ENCODE assay signal across 8 mouse cellular contexts in the genomic region with DNA sequence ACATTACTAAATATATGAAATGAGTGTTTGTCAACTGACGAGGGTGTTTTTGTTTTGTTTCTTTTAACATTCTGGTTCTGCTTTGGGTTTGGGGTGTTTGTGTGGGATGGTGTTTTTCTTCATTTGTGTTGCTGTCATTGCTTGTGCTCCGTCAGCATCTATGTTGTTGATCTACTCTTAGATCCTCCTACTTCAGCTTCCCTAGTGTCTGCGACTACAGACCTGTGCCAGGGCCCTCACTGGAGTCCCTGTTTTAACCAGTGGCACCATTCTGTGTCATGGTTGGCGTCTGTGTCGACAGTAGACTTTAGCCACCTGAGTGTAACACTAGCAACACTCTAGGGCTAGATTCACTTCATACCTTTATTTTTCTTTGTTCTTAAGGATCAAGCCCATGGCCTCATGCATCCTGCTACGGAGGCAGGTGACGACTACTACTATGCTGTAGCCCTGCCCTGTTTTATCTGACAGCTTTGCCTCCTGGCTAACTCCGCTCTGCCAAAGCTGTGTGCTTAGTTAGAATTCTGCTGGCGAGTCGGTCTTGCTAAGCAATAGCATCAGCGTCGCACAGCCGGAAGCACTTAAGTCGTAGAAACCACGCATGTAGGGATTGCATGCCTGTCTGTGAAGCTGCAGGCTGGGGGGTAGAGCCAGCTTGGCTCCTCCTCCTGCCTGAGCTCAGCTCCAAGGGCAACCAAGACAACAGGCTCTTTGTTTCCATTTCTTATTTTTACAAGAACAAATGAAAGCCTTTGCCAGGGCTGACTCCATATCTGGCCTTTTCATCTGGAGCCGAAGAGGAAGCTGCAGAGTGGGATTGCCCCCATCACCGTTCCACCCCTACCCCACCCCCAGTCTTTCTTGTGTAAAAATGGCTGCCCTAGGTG.
DNase-seq lines count a peak whose midpoint lies in the region; ATAC-seq lines count a peak whose summit lies in the region.

No protein-coding gene starts in this region.

- WGBS in forebrain, embryonic 10.5 days = 44% methylated on average over 17 of the region's 17 CpGs
- WGBS in heart, embryonic 13.5 days = 41% methylated on average over 17 of the region's 17 CpGs
- WGBS in kidney, embryonic 14.5 days = 49% methylated on average over 17 of the region's 17 CpGs
- WGBS in limb, embryonic 13.5 days = 31% methylated on average over 17 of the region's 17 CpGs
- 35% methylated on average over 17 of the region's 17 CpGs for WGBS in midbrain, embryonic 13.5 days
- WGBS in stomach, embryonic 14.5 days = 50% methylated on average over 17 of the region's 17 CpGs

- H3K36me3 ChIP-seq in forebrain, embryonic 10.5 days (replicated peaks) = no peaks in the 10 kb centered on the region
- peaks cover 12% of the 10 kb centered on the region for H3K36me3 ChIP-seq in heart, embryonic 13.5 days
- 0 out of 2 replicates have a peak, but pooled peaks cover 7% of the 10 kb centered on the region for H3K36me3 ChIP-seq in kidney, embryonic 14.5 days (ENCODE audit: control insufficient read depth, insufficient read depth, low read length)
- H3K36me3 ChIP-seq in limb, embryonic 13.5 days = no peaks in the 10 kb centered on the region
- no peaks in the 10 kb centered on the region for H3K36me3 ChIP-seq in midbrain, embryonic 13.5 days
- H3K36me3 ChIP-seq in stomach, embryonic 14.5 days (ENCODE audit: control insufficient read depth, insufficient read depth, low read length) = no peaks in the 10 kb centered on the region

- peak overlapping the region; percentile 62 for H3K4me2 ChIP-seq in heart, embryonic 13.5 days
- H3K4me2 ChIP-seq in kidney, embryonic 14.5 days (replicated peaks; ENCODE audit: low read depth, low read length) = peak overlapping the region; percentile 19; the same call in 1 of the 2 replicates
- peak overlapping the region; percentile 47 for H3K4me2 ChIP-seq in limb, embryonic 13.5 days (replicated peaks)
- H3K4me2 ChIP-seq in midbrain, embryonic 13.5 days (replicated peaks) = peak overlapping the region; percentile 36
- H3K4me2 ChIP-seq in stomach, embryonic 14.5 days (replicated peaks; ENCODE audit: low read depth, low read length) = peak overlapping the region; percentile 13

- peaks cover 17% of the 10 kb centered on the region for H3K4me1 ChIP-seq in forebrain, embryonic 10.5 days
- peaks cover 21% of the 10 kb centered on the region for H3K4me1 ChIP-seq in heart, embryonic 13.5 days
- peaks cover 15% of the 10 kb centered on the region for H3K4me1 ChIP-seq in kidney, embryonic 14.5 days (ENCODE audit: control insufficient read depth, insufficient read depth, low read length)
- peaks cover 27% of the 10 kb centered on the region for H3K4me1 ChIP-seq in limb, embryonic 13.5 days
- H3K4me1 ChIP-seq in midbrain, embryonic 13.5 days (replicated peaks) = peaks cover 15% of the 10 kb centered on the region
- no peaks in the 10 kb centered on the region for H3K4me1 ChIP-seq in stomach, embryonic 14.5 days (ENCODE audit: control insufficient read depth, insufficient read depth, low read length)

- H3K9me3 ChIP-seq in forebrain, embryonic 10.5 days = no peaks in the 10 kb centered on the region
- H3K9me3 ChIP-seq in heart, embryonic 13.5 days = no peaks in the 10 kb centered on the region
- no peaks in the 10 kb centered on the region for H3K9me3 ChIP-seq in kidney, embryonic 14.5 days (ENCODE audit: control insufficient read depth, low read length)
- H3K9me3 ChIP-seq in limb, embryonic 13.5 days = no peaks in the 10 kb centered on the region
- no peaks in the 10 kb centered on the region for H3K9me3 ChIP-seq in midbrain, embryonic 13.5 days
- H3K9me3 ChIP-seq in stomach, embryonic 14.5 days (ENCODE audit: control insufficient read depth, low read depth, low read length) = no peaks in the 10 kb centered on the region

- peak; percentile 15 to 20 for DNase-seq in cerebellum, postnatal 25 days
- no peak for DNase-seq in cerebellum, adult 9-11 months
- peak; percentile 57 for DNase-seq in forebrain, embryonic 10.5 days (ENCODE audit: extremely low spot score, low spot score)

- no peak for ATAC-seq in heart, embryonic 13.5 days (ENCODE audit: extremely low read depth, insufficient number of reproducible peaks, low FRiP score, low TSS enrichment)
- peak; percentile 82 for ATAC-seq in kidney, embryonic 14.5 days (ENCODE audit: low FRiP score, low TSS enrichment)
- ATAC-seq in limb, embryonic 13.5 days (ENCODE audit: low FRiP score, low read depth) = peak; percentile 94
- peak; percentile 95 for ATAC-seq in midbrain, embryonic 13.5 days
- ATAC-seq in stomach, embryonic 14.5 days (ENCODE audit: insufficient number of reproducible peaks, insufficient read depth, low FRiP score, low read depth) = peak; percentile 80; the same call in 1 of the 2 replicates

- peak overlapping the region; percentile 79 for H3K27ac ChIP-seq in forebrain, embryonic 10.5 days
- peak overlapping the region; percentile 83 for H3K27ac ChIP-seq in heart, embryonic 13.5 days (replicated peaks)
- peak overlapping the region; percentile 78 for H3K27ac ChIP-seq in kidney, embryonic 14.5 days (ENCODE audit: low read depth, low read length)
- peak overlapping the region; percentile 84 for H3K27ac ChIP-seq in limb, embryonic 13.5 days
- peak overlapping the region; percentile 88 for H3K27ac ChIP-seq in midbrain, embryonic 13.5 days
- peak overlapping the region; percentile 71; the same call in 1 of the 2 replicates for H3K27ac ChIP-seq in stomach, embryonic 14.5 days (ENCODE audit: low read length)

- peak overlapping the region; percentile 55 for H3K9ac ChIP-seq in heart, embryonic 13.5 days
- H3K9ac ChIP-seq in kidney, embryonic 14.5 days (ENCODE audit: low read depth, low read length) = no peak overlapping the region
- no peak overlapping the region; the same call in 1 of the 2 replicates for H3K9ac ChIP-seq in limb, embryonic 13.5 days
- H3K9ac ChIP-seq in midbrain, embryonic 13.5 days (replicated peaks) = 0 out of 2 replicates have a peak overlapping the region, but pooled peaks have one; percentile 16
- no peak overlapping the region for H3K9ac ChIP-seq in stomach, embryonic 14.5 days (replicated peaks; ENCODE audit: low read depth, low read length)

- H3K4me3 ChIP-seq in forebrain, embryonic 10.5 days = 0 out of 2 replicates have a peak overlapping the region, but pooled peaks have one; percentile 9
- H3K4me3 ChIP-seq in heart, embryonic 13.5 days = peak overlapping the region; percentile 30
- H3K4me3 ChIP-seq in kidney, embryonic 14.5 days (ENCODE audit: low read length) = no peak overlapping the region
- no peak overlapping the region for H3K4me3 ChIP-seq in limb, embryonic 13.5 days
- no peak overlapping the region for H3K4me3 ChIP-seq in midbrain, embryonic 13.5 days (replicated peaks)
- H3K4me3 ChIP-seq in stomach, embryonic 14.5 days (ENCODE audit: low read depth, low read length) = no peak overlapping the region

- H3K27me3 ChIP-seq in forebrain, embryonic 10.5 days (ENCODE audit: poor library complexity, severe bottlenecking) = no peaks in the 10 kb centered on the region
- H3K27me3 ChIP-seq in heart, embryonic 13.5 days (replicated peaks) = no peaks in the 10 kb centered on the region
- no peaks in the 10 kb centered on the region for H3K27me3 ChIP-seq in kidney, embryonic 14.5 days (ENCODE audit: control insufficient read depth, insufficient read depth, low read length)
- no peaks in the 10 kb centered on the region for H3K27me3 ChIP-seq in limb, embryonic 13.5 days
- no peaks in the 10 kb centered on the region for H3K27me3 ChIP-seq in midbrain, embryonic 13.5 days
- no peaks in the 10 kb centered on the region for H3K27me3 ChIP-seq in stomach, embryonic 14.5 days (ENCODE audit: control insufficient read depth, insufficient read depth, low read length)

Comparison
In these comparisons a context has a peak if more than half of its experiments do, and no peak if none do; other contexts are left out.
1. H3K4me3 ChIP-seq: peak in forebrain, embryonic 10.5 days (single experiment) and heart, embryonic 13.5 days (single experiment); none in kidney, embryonic 14.5 days (single experiment), limb, embryonic 13.5 days (single experiment), midbrain, embryonic 13.5 days (single experiment) and stomach, embryonic 14.5 days (single experiment).
2. H3K9ac ChIP-seq: peak in heart, embryonic 13.5 days (single experiment) and midbrain, embryonic 13.5 days (single experiment); none in kidney, embryonic 14.5 days (single experiment), limb, embryonic 13.5 days (single experiment) and stomach, embryonic 14.5 days (single experiment).
3. Peak in every context shown above with its lines, with median percentiles within 50 percentile points of each other: H3K27ac ChIP-seq and H3K4me2 ChIP-seq.